Comparison of ENCODE assay signal across 21 mouse cellular contexts in the genomic region with DNA sequence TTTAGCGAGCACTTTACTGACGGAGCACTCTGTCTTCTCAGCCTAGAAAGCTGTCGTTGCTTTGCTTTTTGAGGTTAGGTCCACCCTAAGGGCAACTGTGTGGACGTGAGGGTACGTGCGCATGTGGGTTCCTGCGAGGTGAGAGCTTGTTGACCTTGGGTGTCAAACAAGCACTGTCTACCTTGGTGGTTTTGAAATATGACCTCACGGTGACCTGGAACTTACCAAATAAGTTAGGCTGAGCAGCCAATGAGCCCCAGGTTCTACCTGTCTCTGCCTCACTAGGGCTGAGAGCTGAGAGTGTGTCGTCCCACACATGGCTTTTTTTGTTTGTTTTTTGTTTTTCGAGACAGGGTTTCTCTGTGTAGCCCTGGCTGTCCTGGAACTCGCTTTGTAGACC. TPM values are rescaled to one million over a fixed set of nuclear protein-coding genes. Genes with fewer than 3 reads are reported as not detected.
A peak's percentile ranks its signal among the peaks of the same experiment; 100 is the strongest.
DNase-seq lines count a peak whose midpoint lies in the region; ATAC-seq and TF ChIP-seq lines count a peak whose summit lies in the region.
"Had no signal": no experiment of that assay in that cellular context is flagged by ENCODE, and none has a peak within 500 bp of the region (broad histone marks: within the 10 kb centered on the region; RNA-seq: fewer than 3 reads in every experiment).

No protein-coding gene starts in this region.

- no peak for ATAC-seq in forebrain, embryonic 16.5 days
- no peak for ATAC-seq in lung, embryonic 15.5 days (ENCODE audit: borderline replicate concordance, extremely low read depth, low FRiP score, low TSS enrichment)
- ATAC-seq in liver, embryonic 11.5 days (replicated peaks; ENCODE audit: low FRiP score) = peak; percentile 48; the same call in 1 of the 2 replicates
- ATAC-seq in liver, postnatal 0 days = peak; percentile 86
- ATAC-seq: forebrain, embryonic 15.5 days had no signal

- H3K36me3 ChIP-seq in forebrain, embryonic 10.5 days (replicated peaks) = peaks cover 47% of the 10 kb centered on the region
- H3K36me3 ChIP-seq in forebrain, embryonic 16.5 days (ENCODE audit: control insufficient read depth, insufficient read depth) = no peaks in the 10 kb centered on the region
- no peaks in the 10 kb centered on the region; the same call in 1 of the 2 replicates for H3K36me3 ChIP-seq in lung, embryonic 15.5 days
- 0 out of 2 replicates have a peak, but pooled peaks cover 4% of the 10 kb centered on the region for H3K36me3 ChIP-seq in liver, embryonic 11.5 days (ENCODE audit: control insufficient read depth, insufficient read depth, low read length)
- H3K36me3 ChIP-seq in liver, postnatal 0 days (replicated peaks; ENCODE audit: insufficient read depth, low read length) = peaks cover 10% of the 10 kb centered on the region
- H3K36me3 ChIP-seq: forebrain, embryonic 15.5 days; stomach, embryonic 15.5 days had no signal

- no peak overlapping the region for H3K9ac ChIP-seq in forebrain, embryonic 16.5 days (replicated peaks; ENCODE audit: low read depth, low read length)
- H3K9ac ChIP-seq in lung, embryonic 15.5 days = no peak overlapping the region
- H3K9ac ChIP-seq in liver, embryonic 11.5 days (ENCODE audit: low read depth, low read length) = no peak overlapping the region
- H3K9ac ChIP-seq in liver, postnatal 0 days (replicated peaks) = no peak overlapping the region
- H3K9ac ChIP-seq: forebrain, embryonic 15.5 days; heart, embryonic 12.5 days; hindbrain, embryonic 13.5 days; stomach, embryonic 15.5 days had no signal

- no peak for DNase-seq in forebrain, embryonic 10.5 days (ENCODE audit: extremely low spot score, low spot score)
- DNase-seq in lung, postnatal 10 days = no peak
- DNase-seq in liver, embryonic 11.5 days (ENCODE audit: low spot score) = no peak
- peak; percentile 55 for DNase-seq in liver, postnatal 0 days
- no peak for DNase-seq in right cerebral cortex, postnatal 25 days
- DNase-seq: adrenal gland, postnatal 10 days; cerebellum, adult 8-10 months; gastrocnemius, postnatal 10 days; heart, postnatal 10 days; kidney, adult 2 months; midbrain, embryonic 14.5 days; right cerebral cortex, adult 18-20 months; thymus, postnatal 4 days had no signal

- peaks cover 50% of the 10 kb centered on the region for H3K4me1 ChIP-seq in forebrain, embryonic 10.5 days
- peaks cover 47% of the 10 kb centered on the region for H3K4me1 ChIP-seq in forebrain, embryonic 16.5 days (replicated peaks; ENCODE audit: control insufficient read depth, insufficient read depth, low read length)
- peaks cover 37% of the 10 kb centered on the region for H3K4me1 ChIP-seq in lung, embryonic 15.5 days
- peaks cover 29% of the 10 kb centered on the region for H3K4me1 ChIP-seq in liver, embryonic 11.5 days (replicated peaks; ENCODE audit: control insufficient read depth, insufficient read depth, low read length)
- peaks cover 59% of the 10 kb centered on the region for H3K4me1 ChIP-seq in liver, postnatal 0 days (ENCODE audit: insufficient read depth)

- H3K27ac ChIP-seq in forebrain, embryonic 10.5 days = 0 out of 2 replicates have a peak overlapping the region, but pooled peaks have one; percentile 82
- H3K27ac ChIP-seq in forebrain, embryonic 16.5 days (ENCODE audit: low read length) = no peak overlapping the region
- H3K27ac ChIP-seq in lung, embryonic 15.5 days = peak overlapping the region; percentile 87; the same call in 1 of the 2 replicates
- H3K27ac ChIP-seq in liver, embryonic 11.5 days (ENCODE audit: low read depth, low read length) = peak overlapping the region; percentile 39
- peak overlapping the region; percentile 89 for H3K27ac ChIP-seq in liver, postnatal 0 days (ENCODE audit: low read depth)
- H3K27ac ChIP-seq: forebrain, embryonic 15.5 days; kidney, postnatal 0 days; limb, embryonic 10.5 days; stomach, embryonic 15.5 days had no signal

- 0 out of 2 replicates have a peak, but pooled peaks have one; percentile 18 for TF ChIP-seq EP300 in liver, postnatal 0 days (IDR thresholded peaks at IDR 0.05; ENCODE audit: low read depth)

- WGBS in forebrain, embryonic 10.5 days = 78% methylated on average over 11 of the region's 11 CpGs
- WGBS in forebrain, embryonic 16.5 days = 94% methylated on average over 11 of the region's 11 CpGs
- 60% methylated on average over 11 of the region's 11 CpGs for WGBS in lung, embryonic 15.5 days
- 84% methylated on average over 11 of the region's 11 CpGs for WGBS in liver, embryonic 11.5 days
- WGBS in liver, postnatal 0 days (ENCODE audit: insufficient replicate concordance) = 66% methylated on average over 11 of the region's 11 CpGs

- H3K27me3 ChIP-seq in forebrain, embryonic 10.5 days (ENCODE audit: poor library complexity, severe bottlenecking) = no peaks in the 10 kb centered on the region
- no peaks in the 10 kb centered on the region for H3K27me3 ChIP-seq in forebrain, embryonic 16.5 days (replicated peaks; ENCODE audit: control insufficient read depth, insufficient read depth, low read length)
- no peaks in the 10 kb centered on the region for H3K27me3 ChIP-seq in lung, embryonic 15.5 days
- no peaks in the 10 kb centered on the region for H3K27me3 ChIP-seq in liver, embryonic 11.5 days (replicated peaks; ENCODE audit: control insufficient read depth, insufficient read depth, low read length)
- no peaks in the 10 kb centered on the region for H3K27me3 ChIP-seq in liver, postnatal 0 days (ENCODE audit: insufficient read depth, low read length)
- H3K27me3 ChIP-seq: forebrain, embryonic 15.5 days; heart, embryonic 12.5 days; hindbrain, embryonic 13.5 days; stomach, embryonic 15.5 days had no signal

- TF ChIP-seq CTCF in liver, postnatal 0 days (IDR thresholded peaks at IDR 0.05; ENCODE audit: low read depth) = no peak

- no peak overlapping the region for H3K4me2 ChIP-seq in forebrain, embryonic 16.5 days (ENCODE audit: low read length)
- H3K4me2 ChIP-seq in lung, embryonic 15.5 days = no peak overlapping the region
- H3K4me2 ChIP-seq in liver, embryonic 11.5 days = no peak overlapping the region
- no peak overlapping the region for H3K4me2 ChIP-seq in liver, postnatal 0 days (ENCODE audit: low read depth, low read length)
- H3K4me2 ChIP-seq: forebrain, embryonic 15.5 days; heart, embryonic 12.5 days; hindbrain, embryonic 13.5 days; stomach, embryonic 15.5 days had no signal

- no peak overlapping the region for H3K4me3 ChIP-seq in forebrain, embryonic 10.5 days
- no peak overlapping the region for H3K4me3 ChIP-seq in forebrain, embryonic 16.5 days (replicated peaks; ENCODE audit: low read length)
- H3K4me3 ChIP-seq in lung, embryonic 15.5 days = no peak overlapping the region
- no peak overlapping the region for H3K4me3 ChIP-seq in liver, embryonic 11.5 days (ENCODE audit: low read depth, low read length)
- no peak overlapping the region for H3K4me3 ChIP-seq in liver, postnatal 0 days (ENCODE audit: low read depth, low read length)
- H3K4me3 ChIP-seq: forebrain, embryonic 15.5 days; heart, embryonic 12.5 days; hindbrain, embryonic 13.5 days; limb, embryonic 10.5 days; stomach, embryonic 15.5 days had no signal

- no peaks in the 10 kb centered on the region for H3K9me3 ChIP-seq in forebrain, embryonic 10.5 days
- no peaks in the 10 kb centered on the region for H3K9me3 ChIP-seq in forebrain, embryonic 16.5 days (ENCODE audit: control insufficient read depth, low read length)
- H3K9me3 ChIP-seq in lung, embryonic 15.5 days = no peaks in the 10 kb centered on the region
- no peaks in the 10 kb centered on the region for H3K9me3 ChIP-seq in liver, embryonic 11.5 days (ENCODE audit: control insufficient read depth, low read length)
- H3K9me3 ChIP-seq in liver, postnatal 0 days (ENCODE audit: low read length) = no peaks in the 10 kb centered on the region
- H3K9me3 ChIP-seq: forebrain, embryonic 15.5 days; heart, embryonic 12.5 days; hindbrain, embryonic 13.5 days; limb, embryonic 10.5 days; stomach, embryonic 15.5 days had no signal

RNA-seq across cellular contexts. Expression of a gene that starts 8.1 kb away (rescaled TPM):
- polyA plus RNA-seq in forebrain, embryonic 10.5 days (2016; fragmentation: Nextera tagmentation; extraction: Ambion mirVana) = 24.2 and 25.2 TPM in 2 replicates
- 43.7 and 52.9 TPM in 2 replicates for polyA plus RNA-seq in forebrain, embryonic 16.5 days (2015; fragmentation: Nextera tagmentation; extraction: Ambion mirVana)
- 20.4 and 20.9 TPM in 2 replicates for polyA plus RNA-seq in lung, embryonic 15.5 days (2015; fragmentation: Nextera tagmentation; extraction: Ambion mirVana)
- polyA plus RNA-seq in liver, embryonic 11.5 days (2014; fragmentation: Nextera tagmentation; extraction: Ambion mirVana) = 11.6 and 12.9 TPM in 2 replicates
- polyA plus RNA-seq in liver, postnatal 0 days (2015; fragmentation: Nextera tagmentation; extraction: Ambion mirVana) = 13.0 and 13.5 TPM in 2 replicates

Comparison
In these comparisons a context has a peak if more than half of its experiments do, and no peak if none do; other contexts are left out.
1. ATAC-seq: peak in liver, embryonic 11.5 days (single experiment) and liver, postnatal 0 days (single experiment); none in forebrain, embryonic 16.5 days (single experiment) and lung, embryonic 15.5 days (single experiment).